Mouse (Mus musculus) embryonic facial prominence, embryonic 12.5 days (tissue): Measurements from ENCODE around the gene 1700029I15Rik. TPM values are rescaled to one million over a fixed set of nuclear protein-coding genes. Genes with fewer than 3 reads are reported as not detected.

Experiments
- ATAC-seq: fragments of 200-750 bp; cut with Nextera tagmentation; 2 replicates; pipeline ENCODE4 v1.8.0; 2017; ENCODE audit not compliant: insufficient number of reproducible peaks, insufficient read depth, low FRiP score, low TSS enrichment
- H3K27ac ChIP-seq: fragments of 300-500 bp; sonication (generic); 2 replicates; pipeline ENCODE4 v1.5.1; 2016; ENCODE audit warnings: mild to moderate bottlenecking
- H3K27me3 ChIP-seq: fragments of 300-500 bp; sonication (generic); 2 replicates; pipeline ENCODE4 v1.6.1; 2016; ENCODE audit warnings: mild to moderate bottlenecking, moderate library complexity
- H3K36me3 ChIP-seq: fragments of 300-500 bp; sonication (generic); 2 replicates; pipeline ENCODE4 v1.6.1; 2016; ENCODE audit warnings: mild to moderate bottlenecking
- H3K4me1 ChIP-seq: fragments of 300-500 bp; sonication (generic); 2 replicates; pipeline ENCODE4 v1.6.1; 2016
- H3K4me2 ChIP-seq: fragments of 300-500 bp; sonication (generic); replicated peaks from 2 replicates; pipeline ENCODE4 v1.6.1; 2016; ENCODE audit warnings: mild to moderate bottlenecking, moderate library complexity
- H3K4me3 ChIP-seq: fragments of 300-500 bp; sonication (generic); 2 replicates; pipeline ENCODE4 v1.5.1; 2016; ENCODE audit warnings: mild to moderate bottlenecking
- H3K9ac ChIP-seq: fragments of 300-500 bp; sonication (generic); 2 replicates; pipeline ENCODE4 v1.6.1; 2016; ENCODE audit warnings: mild to moderate bottlenecking, moderate library complexity
- H3K9me3 ChIP-seq: fragments of 300-500 bp; sonication (generic); 2 replicates; pipeline ENCODE4 v1.6.1; 2016; ENCODE audit warnings: mild to moderate bottlenecking, moderate library complexity
- WGBS: fragments of 180-500 bp; shearing (Covaris S2); methylation state at CpG from one replicate; pipeline ENCODE4 v1.1.7; 2016; 5-methylcytosine and 5-hydroxymethylcytosine counted together
- polyA plus RNA-seq: library from polyadenylated mRNA; unstranded; fragments of >200 nt; fragmentation: Nextera tagmentation; extraction: Ambion mirVana; gene quantifications from 2 replicates; pipeline ENCODE4 v1.2.1, GENCODE M21; 2016

The 1700029I15Rik gene
- 4.7 and 5.4 TPM in 2 replicates for polyA plus RNA-seq

GRCm38 (mm10) chr2:92381901-92382588 lies at the start of gene 1700029I15Rik:
1700029I15Rik (plus strand) TSS chr2:92382538.
- H3K9ac ChIP-seq: no peak within 1 kb of the TSS
- H3K4me1 ChIP-seq: no peaks in the 10 kb centered on the region
- H3K36me3 ChIP-seq: peaks cover 92% of the 10 kb centered on the region
- H3K9me3 ChIP-seq: no peaks in the 10 kb centered on the region
- ATAC-seq: no peak
- no peak within 1 kb of the TSS for H3K4me2 ChIP-seq
- no peak within 1 kb of the TSS for H3K4me3 ChIP-seq
- H3K27ac ChIP-seq: no peak within 1 kb of the TSS
- WGBS: 83% methylated on average over 5 of the region's 5 CpGs
- H3K27me3 ChIP-seq: no peaks in the 10 kb centered on the region

- no peaks in the 10 kb centered on the region for H3K27me3 ChIP-seq
- H3K9me3 ChIP-seq: no peaks in the 10 kb centered on the region
- H3K4me1 ChIP-seq: no peaks in the 10 kb centered on the region
- H3K9ac ChIP-seq: no peak overlapping the region
- ATAC-seq: no peak
- peaks cover 38% of the 10 kb centered on the region for H3K36me3 ChIP-seq
- H3K4me3 ChIP-seq: no peak overlapping the region
- no peak overlapping the region for H3K27ac ChIP-seq
- no peak overlapping the region for H3K4me2 ChIP-seq
These were observed 39.9 kb upstream of the 1700029I15Rik start for GRCm38 (mm10) chr2:92342418-92342817.

GRCm38 (mm10) chr2:92347191-92347590 lies 35.1 kb upstream of the 1700029I15Rik start:
- WGBS: 89% methylated on average over 2 of the region's 2 CpGs
- H3K4me2 ChIP-seq: no peak overlapping the region
- H3K9me3 ChIP-seq: no peaks in the 10 kb centered on the region
- no peak overlapping the region for H3K27ac ChIP-seq
- no peaks in the 10 kb centered on the region for H3K27me3 ChIP-seq
- H3K36me3 ChIP-seq: peaks cover 57% of the 10 kb centered on the region
- no peak overlapping the region for H3K4me3 ChIP-seq
- no peak for ATAC-seq
- H3K4me1 ChIP-seq: no peaks in the 10 kb centered on the region
- no peak overlapping the region for H3K9ac ChIP-seq

- H3K9ac ChIP-seq: no peak overlapping the region
- 51% methylated on average over 6 of the region's 6 CpGs for WGBS
- no peak overlapping the region for H3K27ac ChIP-seq
- H3K4me1 ChIP-seq: no peaks in the 10 kb centered on the region
- peaks cover 62% of the 10 kb centered on the region for H3K36me3 ChIP-seq
- no peaks in the 10 kb centered on the region for H3K9me3 ChIP-seq
- no peak overlapping the region for H3K4me3 ChIP-seq
- no peaks in the 10 kb centered on the region for H3K27me3 ChIP-seq
- H3K4me2 ChIP-seq: no peak overlapping the region
- no peak for ATAC-seq
These were observed 32.5 kb upstream of the 1700029I15Rik start for GRCm38 (mm10) chr2:92349589-92350425.

GRCm38 (mm10) chr2:92350686-92351085 lies 31.7 kb upstream of the 1700029I15Rik start:
- Histone ChIP-seq H3K9ac (no peak overlapping the region), H3K36me3 (peaks cover 58% of the 10 kb centered on the region), H3K4me3 (no peak overlapping the region), H3K9me3 (no peaks in the 10 kb centered on the region), H3K27me3 (no peaks in the 10 kb centered on the region), H3K4me1 (no peaks in the 10 kb centered on the region), H3K27ac (no peak overlapping the region), H3K4me2 (no peak overlapping the region)
- ATAC-seq: no peak
- 56% methylated on average over 5 of the region's 5 CpGs for WGBS

- no peaks in the 10 kb centered on the region for H3K4me1 ChIP-seq
- H3K9me3 ChIP-seq: no peaks in the 10 kb centered on the region
- H3K27ac ChIP-seq: no peak overlapping the region
- H3K27me3 ChIP-seq: no peaks in the 10 kb centered on the region
- 67% methylated on average over 5 of the region's 5 CpGs for WGBS
- H3K9ac ChIP-seq: no peak overlapping the region
- H3K36me3 ChIP-seq: peaks cover 65% of the 10 kb centered on the region
- no peak for ATAC-seq
- H3K4me2 ChIP-seq: no peak overlapping the region
- no peak overlapping the region for H3K4me3 ChIP-seq
These were observed 28.9 kb upstream of the 1700029I15Rik start for GRCm38 (mm10) chr2:92353402-92353801.

- Histone ChIP-seq H3K4me2 (no peak overlapping the region), H3K4me1 (no peaks in the 10 kb centered on the region), H3K36me3 (peaks cover 65% of the 10 kb centered on the region), H3K9me3 (no peaks in the 10 kb centered on the region), H3K27ac (no peak overlapping the region), H3K27me3 (no peaks in the 10 kb centered on the region), H3K4me3 (no peak overlapping the region), H3K9ac (no peak overlapping the region)
- 46% methylated on average over 6 of the region's 6 CpGs for WGBS
- no peak for ATAC-seq
These were observed 28.1 kb upstream of the 1700029I15Rik start for GRCm38 (mm10) chr2:92354224-92354623.

GRCm38 (mm10) chr2:92359301-92359700 lies 23.0 kb upstream of the 1700029I15Rik start:
- no peak for ATAC-seq
- H3K4me3 ChIP-seq: no peak overlapping the region
- H3K27me3 ChIP-seq: no peaks in the 10 kb centered on the region
- H3K9ac ChIP-seq: no peak overlapping the region
- no peaks in the 10 kb centered on the region for H3K4me1 ChIP-seq
- no peak overlapping the region for H3K4me2 ChIP-seq
- WGBS: 93% methylated on average over 2 of the region's 2 CpGs
- peaks cover 66% of the 10 kb centered on the region for H3K36me3 ChIP-seq
- H3K9me3 ChIP-seq: no peaks in the 10 kb centered on the region
- H3K27ac ChIP-seq: no peak overlapping the region

GRCm38 (mm10) chr2:92360186-92360823 lies 22.0 kb upstream of the 1700029I15Rik start:
- no peaks in the 10 kb centered on the region for H3K9me3 ChIP-seq
- H3K4me1 ChIP-seq: no peaks in the 10 kb centered on the region
- H3K36me3 ChIP-seq: peaks cover 71% of the 10 kb centered on the region
- no peak overlapping the region for H3K4me3 ChIP-seq
- no peak overlapping the region for H3K9ac ChIP-seq
- no peak overlapping the region for H3K4me2 ChIP-seq
- H3K27ac ChIP-seq: no peak overlapping the region
- 71% methylated on average over 23 of the region's 25 CpGs for WGBS
- ATAC-seq: no peak
- H3K27me3 ChIP-seq: no peaks in the 10 kb centered on the region

- H3K9ac ChIP-seq: no peak overlapping the region
- no peak overlapping the region for H3K4me2 ChIP-seq
- no peak overlapping the region for H3K27ac ChIP-seq
- H3K36me3 ChIP-seq: peaks cover 72% of the 10 kb centered on the region
- no peaks in the 10 kb centered on the region for H3K4me1 ChIP-seq
- H3K9me3 ChIP-seq: no peaks in the 10 kb centered on the region
- no peak for ATAC-seq
- no peaks in the 10 kb centered on the region for H3K27me3 ChIP-seq
- H3K4me3 ChIP-seq: no peak overlapping the region
- 23% methylated on average over 12 of the region's 12 CpGs for WGBS
These were observed 21.4 kb upstream of the 1700029I15Rik start for GRCm38 (mm10) chr2:92360893-92361292.

- Histone ChIP-seq H3K4me3 (no peak overlapping the region), H3K4me1 (no peaks in the 10 kb centered on the region), H3K27me3 (no peaks in the 10 kb centered on the region), H3K9ac (no peak overlapping the region), H3K36me3 (peaks cover 78% of the 10 kb centered on the region), H3K4me2 (no peak overlapping the region), H3K9me3 (no peaks in the 10 kb centered on the region), H3K27ac (no peak overlapping the region)
- ATAC-seq: no peak
- WGBS: 84% methylated on average over 8 of the region's 8 CpGs
These were observed 20.5 kb upstream of the 1700029I15Rik start for GRCm38 (mm10) chr2:92361795-92362194.
